Mouse (Mus musculus) cerebellum, adult 11 months (tissue): Measurements from ENCODE around the gene Map2k7.
"Not testable (repeated sequence)": the region's sequence is repeated elsewhere in the genome, so short reads cannot be mapped to it uniquely, and the experiment has no call there.

Source experiments
- DNase-seq: peaks from one replicate; pipeline ENCODE4 v3.0.0; 2022

Map2k7 gene

DNA sequence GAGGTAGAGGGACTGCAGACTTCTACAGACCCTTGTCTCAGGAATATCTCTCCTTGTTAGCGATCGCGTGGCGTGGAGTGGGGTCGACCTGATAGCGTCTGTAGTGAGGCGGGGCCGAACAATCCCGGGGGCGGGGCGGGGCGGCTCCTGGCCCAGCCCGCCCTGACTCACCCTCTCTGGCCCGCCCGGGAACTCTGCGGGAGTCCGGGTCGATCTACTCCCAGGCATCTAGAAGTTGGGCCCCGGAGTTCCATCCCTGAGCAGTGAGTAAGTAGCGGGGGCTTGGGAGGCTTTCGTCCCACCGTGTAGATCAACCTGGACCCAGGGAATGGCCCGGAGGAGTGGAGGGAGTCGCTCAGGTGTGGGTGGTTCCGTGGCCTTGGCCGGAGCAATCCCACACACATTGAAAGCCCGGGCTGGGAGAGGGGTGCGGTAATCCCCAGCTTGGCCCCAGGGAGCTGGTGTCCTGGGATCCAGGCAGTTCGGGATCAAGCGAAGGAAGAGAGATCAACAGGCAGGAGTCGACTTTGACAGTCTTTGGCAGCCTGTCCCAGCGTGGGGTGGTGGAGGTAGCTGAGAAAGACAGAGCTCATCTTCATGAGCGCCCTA lies 11.7 kb upstream of the Map2k7 start, which contains the start of gene Lrrc8e:
Gene Lrrc8e, plus strand, starts transcription at position 89 of the 609 bp plus-strand sequence.
- no peak for DNase-seq

DNA sequence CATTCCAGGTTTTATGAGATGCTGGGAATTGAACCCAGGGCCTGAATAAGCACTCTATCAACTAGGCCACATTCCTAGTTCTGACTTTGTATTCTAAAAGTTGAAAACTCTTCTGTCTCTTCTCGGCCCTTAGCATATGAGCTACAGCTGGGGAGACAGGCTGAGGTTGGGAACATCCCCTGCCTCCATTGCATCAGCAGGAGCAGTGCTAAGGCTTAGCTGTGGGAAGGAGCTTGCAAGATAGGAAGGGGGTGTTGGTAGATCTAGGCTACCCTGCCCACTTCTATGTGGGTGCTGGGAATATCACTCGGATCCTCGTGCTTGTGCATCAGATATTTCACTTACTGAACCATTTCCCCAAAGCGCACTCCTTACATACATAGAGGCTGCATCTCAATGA lies 10.6 kb upstream of the Map2k7 start:
- no peak for DNase-seq

GRCm38 (mm10) chr8:4229784-4230183 lies 8.8 kb upstream of the Map2k7 start:
- no peak for DNase-seq

- DNase-seq = no peak
Measured at GRCm38 (mm10) chr8:4230612-4231351, 7.8 kb upstream of the Map2k7 start.

DNA sequence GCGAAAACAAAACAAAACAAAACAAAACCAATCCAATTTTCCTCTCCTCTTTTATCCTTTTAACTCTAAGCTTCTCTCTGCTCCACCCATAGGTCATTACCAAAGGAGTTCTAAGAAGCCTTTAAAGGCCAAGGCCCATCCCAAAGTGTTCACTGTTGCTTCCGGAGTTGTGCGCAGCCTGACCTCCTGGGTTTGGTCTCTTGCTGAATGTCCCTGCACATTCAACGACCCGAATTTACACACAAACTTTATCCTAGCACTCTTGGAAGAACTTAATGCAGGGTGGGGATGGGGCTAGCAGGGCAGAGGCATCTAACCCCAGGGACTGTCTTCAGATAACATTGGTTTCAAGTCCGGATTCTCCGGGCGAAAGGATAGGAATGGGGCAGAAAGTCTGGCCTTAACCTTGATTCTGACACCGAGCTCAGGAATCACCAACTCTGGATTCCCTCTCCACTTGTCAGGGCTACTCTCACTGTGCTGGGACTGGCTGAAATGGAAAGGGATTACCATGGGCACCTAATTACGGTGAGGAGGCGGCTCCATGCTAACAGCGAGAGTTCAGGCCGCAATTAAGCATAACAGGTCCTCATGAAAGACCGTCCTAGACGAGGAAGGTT lies 616 bp upstream of the Map2k7 start:
- no peak for DNase-seq

GRCm38 (mm10) chr8:4239193-4239890 lies 802 bp downstream of the Map2k7 start:
- DNase-seq = no peak

- DNase-seq = no peak
Measured at GRCm38 (mm10) chr8:4245061-4245460, 6.5 kb downstream of the Map2k7 start.

DNA sequence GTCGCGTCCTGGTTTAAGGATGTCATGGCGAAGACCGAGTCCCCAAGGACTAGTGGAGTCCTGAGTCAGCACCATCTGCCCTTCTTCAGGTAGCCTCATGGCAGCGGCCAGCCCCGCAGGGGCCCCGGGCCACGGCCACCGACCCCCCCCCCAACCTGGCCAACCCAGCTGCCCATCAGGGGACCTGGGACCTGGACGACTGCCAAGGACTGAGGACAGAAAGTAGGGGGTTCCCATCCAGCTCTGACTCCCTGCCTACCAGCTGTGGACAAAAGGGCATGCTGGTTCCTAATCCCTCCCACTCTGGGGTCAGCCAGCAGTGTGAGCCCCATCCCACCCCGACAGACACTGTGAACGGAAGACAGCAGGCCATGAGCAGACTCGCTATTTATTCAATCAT lies 7.2 kb downstream of the Map2k7 start:
- DNase-seq = no peak

DNA sequence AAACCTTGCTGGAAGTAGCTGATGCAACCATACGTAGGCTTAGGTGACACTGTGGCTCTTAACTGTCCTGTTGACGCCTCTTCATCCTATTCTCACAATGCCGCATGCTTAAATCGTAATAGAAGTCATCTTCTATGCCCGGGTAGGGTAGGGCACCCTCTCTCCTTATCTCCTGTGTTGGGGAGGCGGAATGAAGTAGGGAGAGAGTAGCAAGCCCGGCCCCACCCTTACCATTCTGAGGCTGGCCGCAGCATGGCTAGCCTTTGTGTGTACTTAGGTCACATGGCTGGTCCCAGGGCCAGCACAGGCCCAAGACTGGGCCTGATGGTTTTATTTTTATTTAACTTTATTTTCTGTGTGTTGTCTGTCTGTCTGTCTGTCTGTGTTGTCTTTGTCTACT lies 8.7 kb downstream of the Map2k7 start:
- no peak for DNase-seq

DNA sequence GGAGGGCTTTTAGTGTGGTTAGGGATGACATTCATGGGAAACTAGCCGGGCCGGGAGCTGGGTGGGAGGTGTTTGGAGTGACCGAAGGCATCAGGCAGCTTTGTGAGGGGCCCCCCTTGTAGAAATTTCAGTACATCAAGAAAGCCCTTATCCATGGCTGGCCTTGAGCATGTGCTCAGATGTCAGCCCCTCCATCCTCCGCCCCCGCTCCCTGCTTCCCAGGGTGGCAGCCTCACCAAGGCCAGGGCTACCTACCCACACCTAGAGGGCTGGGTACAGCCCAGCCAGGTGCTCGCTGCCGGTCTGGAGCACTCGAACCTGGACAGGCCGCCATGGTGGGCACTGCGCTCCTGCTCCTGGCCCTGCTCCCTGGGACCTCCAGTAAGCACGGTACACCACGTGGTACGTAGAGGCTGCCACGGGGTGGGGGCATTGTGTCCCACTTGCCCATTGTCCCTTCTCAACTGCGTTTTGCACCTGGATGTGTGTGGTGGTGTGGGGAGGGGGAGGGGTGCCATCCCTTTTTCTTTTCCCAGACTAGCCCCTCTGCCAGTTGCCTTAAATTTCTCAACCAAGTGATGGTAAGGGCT lies 9.5 kb downstream of the Map2k7 start, which contains the start of gene Tgfbr3l:
Gene Tgfbr3l, plus strand, starts transcription at position 264 of the 590 bp plus-strand sequence.
- no peak for DNase-seq

GRCm38 (mm10) chr8:4249213-4249612 lies 10.7 kb downstream of the Map2k7 start:
- no peak for DNase-seq

DNA sequence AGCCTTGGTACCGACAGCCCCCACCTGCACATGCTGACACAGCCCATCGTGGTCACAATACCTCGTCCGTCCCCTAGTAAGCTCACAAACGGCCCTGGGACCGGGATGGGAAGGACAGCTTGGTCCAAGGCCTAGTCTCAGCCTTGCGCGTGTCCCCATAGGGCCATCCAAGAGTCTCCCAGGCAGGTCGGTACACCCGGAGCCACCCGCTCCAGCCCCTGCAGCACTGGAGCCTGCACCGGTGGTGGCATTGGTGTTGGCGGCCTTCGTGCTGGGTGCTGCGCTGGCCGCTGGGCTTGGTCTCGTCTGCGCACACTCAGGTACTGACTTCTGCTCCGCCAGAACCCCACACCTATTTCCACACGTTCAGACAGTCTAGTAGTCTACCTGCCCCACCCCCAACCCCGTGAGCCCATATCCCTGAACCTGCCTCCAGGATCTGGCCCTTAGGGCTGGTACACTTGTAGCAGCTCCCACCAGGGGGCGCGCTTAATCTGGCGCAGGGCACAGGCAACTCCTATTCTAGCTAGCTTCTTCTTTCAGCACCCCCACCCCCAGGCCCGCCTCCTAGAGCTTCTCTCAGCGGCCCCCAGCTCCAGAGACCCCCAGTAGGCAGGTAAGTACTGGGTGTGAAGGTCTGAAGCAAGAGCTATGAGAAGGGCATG lies 11.9 kb downstream of the Map2k7 start:
- peak; percentile 75 for DNase-seq

DNA sequence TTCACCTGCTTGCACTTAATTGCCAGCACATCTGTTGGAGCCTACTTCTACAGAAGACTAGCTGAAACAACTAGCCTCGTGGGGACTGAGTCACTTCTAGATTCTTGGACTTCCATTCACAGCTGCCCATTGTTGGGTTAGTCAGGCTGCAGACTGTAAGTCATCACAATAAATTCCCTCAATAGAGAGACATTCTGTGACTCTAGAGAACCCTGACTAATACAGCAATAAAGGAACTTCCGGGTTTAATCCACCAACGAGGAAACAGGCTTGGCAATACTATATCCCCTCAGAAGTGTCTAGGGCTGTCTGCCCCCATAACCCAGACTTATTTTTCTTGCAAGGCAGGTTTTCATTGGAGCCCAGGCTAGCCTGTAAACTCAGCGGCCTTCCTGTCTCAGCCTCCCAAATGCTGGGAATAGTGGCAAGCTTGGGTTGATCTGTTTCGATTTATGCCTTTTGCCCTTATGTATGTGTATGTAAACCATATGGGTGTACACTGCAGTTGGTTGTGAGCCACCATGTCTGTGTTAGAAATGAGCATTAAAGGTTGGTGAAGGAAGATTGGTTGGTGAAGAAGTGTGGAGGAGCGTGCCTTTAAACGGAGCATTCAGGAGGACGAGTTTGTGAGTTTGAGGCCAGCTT lies 13.7 kb downstream of the Map2k7 start:
- no peak for DNase-seq

- peak; percentile 91 for DNase-seq
Measured at GRCm38 (mm10) chr8:4252934-4253841, 14.6 kb downstream of the Map2k7 start, which contains the start of gene Snapc2. Snapc2 (plus strand) TSS chr8:4253080.

- DNase-seq = peak; percentile 69
Measured at GRCm38 (mm10) chr8:4254001-4254400, 15.5 kb downstream of the Map2k7 start.

GRCm38 (mm10) chr8:4255471-4255870 lies 16.9 kb downstream of the Map2k7 start:
- DNase-seq = not testable (repeated sequence)

DNA sequence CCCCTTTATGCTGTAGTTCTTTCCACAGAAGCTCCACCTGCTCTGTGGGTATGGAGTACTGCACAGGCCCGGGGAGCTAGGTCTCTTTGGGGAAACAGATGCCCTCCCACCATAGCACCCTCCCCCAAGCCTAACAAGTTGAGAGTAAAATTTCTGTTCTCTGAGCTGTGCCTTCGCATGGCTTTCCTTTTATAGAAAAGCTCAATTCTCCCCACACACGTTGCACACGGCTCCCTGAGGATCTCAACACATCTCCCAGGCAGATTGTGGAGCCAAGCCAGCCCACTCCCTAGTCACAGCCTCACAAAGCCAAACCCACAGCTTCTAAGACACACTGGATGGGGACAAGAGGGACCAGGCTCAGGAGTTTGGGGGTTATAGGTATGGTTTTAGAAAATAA lies 18.4 kb downstream of the Map2k7 start:
- DNase-seq = no peak

DNA sequence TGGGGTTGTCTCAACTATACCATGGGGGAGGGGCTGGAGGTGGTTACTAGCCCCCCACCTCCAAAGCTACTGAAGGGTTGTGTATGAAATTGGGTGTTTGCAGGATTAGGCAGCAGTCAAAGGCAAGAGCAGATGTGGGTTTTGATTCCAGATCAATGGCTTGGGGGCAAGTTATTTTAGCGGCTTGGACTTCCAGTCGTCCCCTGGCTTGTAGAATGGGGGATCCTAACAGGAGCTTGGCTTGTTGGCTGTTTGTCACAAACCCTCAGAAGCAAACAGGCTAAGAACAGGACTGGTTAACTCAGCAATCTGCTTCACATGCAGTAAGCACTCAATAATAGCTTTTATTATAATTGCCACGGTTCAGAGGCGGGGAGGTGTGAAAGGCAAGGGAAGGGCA lies 18.8 kb downstream of the Map2k7 start:
- DNase-seq = no peak

DNA sequence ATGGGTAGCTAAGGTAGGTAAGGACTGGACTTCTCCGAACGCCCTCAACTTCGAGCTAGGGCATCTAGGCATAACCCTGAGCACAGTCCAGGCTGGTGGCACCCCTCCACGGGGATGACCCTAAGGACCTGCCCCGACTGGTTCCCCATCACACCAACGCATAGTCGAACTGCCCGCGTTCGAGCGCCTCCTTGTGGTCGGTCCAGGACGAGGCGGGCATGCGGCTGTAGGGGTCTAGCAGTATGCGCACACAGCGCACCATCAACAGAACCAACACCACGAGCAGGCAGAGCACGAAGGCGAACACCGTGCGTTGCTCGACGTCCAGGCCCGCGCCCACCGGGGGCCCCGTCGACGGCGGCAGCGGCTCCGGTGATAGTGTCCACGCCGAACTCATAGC lies 19.7 kb downstream of the Map2k7 start:
- DNase-seq = peak; percentile 58

- DNase-seq = no peak
Measured at GRCm38 (mm10) chr8:4258678-4259077, 20.1 kb downstream of the Map2k7 start.
